Mouse (Mus musculus) embryo, embryonic 10.5 days (tissue): ENCODE results near the gene Rap1gds1.
A peak's percentile ranks its signal among the peaks of the same experiment; 100 is the strongest.

Experiments used
- DNase-seq: peaks from one replicate; pipeline ENCODE4 v3.0.0-alpha.2; 2015; ENCODE audit warnings: low spot score

Rap1gds1 gene

DNA sequence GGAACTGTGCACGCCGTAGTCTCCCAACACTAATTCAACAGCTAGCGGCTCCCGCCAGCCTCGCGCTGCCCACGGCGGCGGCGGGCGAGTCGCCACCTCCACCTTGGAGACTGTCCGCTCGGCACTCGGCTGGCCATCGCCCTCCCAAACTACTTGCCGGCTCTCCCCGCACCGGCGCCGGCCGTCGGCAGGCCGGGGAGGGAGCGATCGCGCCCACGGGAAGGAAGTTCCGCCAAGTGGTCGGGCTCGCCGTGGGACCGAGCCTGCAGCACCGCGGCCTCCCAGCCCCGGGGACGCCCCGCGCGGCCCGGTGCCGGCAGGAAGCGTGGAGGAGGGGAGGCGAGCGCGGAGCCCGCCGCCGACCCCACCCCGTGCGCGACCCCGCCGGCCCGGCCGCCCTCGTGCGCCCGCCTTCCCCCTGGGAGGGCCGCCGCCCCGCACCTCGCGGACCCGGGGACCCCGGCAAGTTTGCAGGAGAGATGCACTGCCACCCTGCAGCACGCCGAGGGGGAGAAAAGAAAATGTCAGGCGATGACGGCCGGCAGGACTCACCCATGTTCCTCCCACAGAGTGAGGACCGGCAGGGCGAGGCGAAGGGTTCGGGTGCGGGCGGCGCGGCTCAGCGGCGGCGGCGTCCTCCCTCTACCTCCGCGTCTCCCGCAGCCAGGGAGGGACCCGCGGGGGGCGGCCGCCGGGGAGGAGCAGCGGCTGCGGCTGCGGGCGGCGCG, at the start of gene Rap1gds1:
TSS of gene Rap1gds1 (minus strand) at position 718 of the 728 bp plus-strand sequence.
- peak; percentile 58 for DNase-seq

DNA sequence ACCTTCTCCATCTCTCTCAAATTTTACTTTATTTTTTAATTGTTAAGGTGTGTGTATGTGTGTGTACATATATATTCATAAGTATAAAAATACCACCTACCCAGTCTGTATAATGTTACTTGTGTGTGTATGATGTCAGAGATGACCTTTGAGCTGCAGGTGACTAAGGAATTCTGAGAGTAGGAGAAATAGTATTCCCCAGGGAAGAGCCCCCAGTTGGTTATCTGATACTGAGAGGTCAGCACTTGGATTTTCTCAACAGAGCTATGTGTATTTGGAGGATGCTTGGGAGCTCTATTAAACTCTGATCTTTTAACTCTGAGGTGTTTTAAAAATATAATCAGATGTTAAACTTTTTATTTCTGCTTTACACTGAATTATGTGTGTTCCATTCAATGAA, 43.4 kb upstream of the Rap1gds1 start:
- DNase-seq: peak; percentile 33

DNA sequence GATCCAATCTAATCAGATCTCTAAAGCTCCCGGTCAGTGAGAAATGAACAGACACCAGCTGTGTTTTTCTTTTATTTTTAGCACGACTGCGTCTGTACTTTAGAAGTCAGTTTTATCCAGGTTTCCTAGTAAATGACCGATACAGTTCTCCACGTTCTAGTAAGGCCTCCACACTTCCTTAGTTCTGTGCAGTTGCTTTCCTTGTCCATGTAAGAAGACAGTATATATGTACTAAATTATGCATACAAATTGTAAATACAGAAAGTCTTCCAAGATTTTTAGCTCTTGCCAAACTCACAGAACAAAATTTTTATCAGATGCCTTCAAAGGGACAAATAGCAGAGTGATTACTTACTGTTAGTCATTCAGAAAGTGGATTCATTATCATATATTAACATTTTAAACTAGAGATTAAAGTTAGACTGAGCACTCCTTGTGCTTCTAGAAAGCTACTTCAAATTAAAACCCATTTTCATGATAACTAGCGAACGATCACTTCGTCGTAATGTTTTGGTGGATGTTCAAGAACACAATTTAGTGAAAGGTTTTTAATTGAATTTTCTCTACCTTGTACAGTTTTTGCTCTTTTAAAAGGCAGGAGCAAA, 41.8 kb upstream of the Rap1gds1 start:
- no peak for DNase-seq

- DNase-seq: no peak
These were observed 37.5 kb upstream of the Rap1gds1 start for GRCm38 (mm10) chr3:139112335-139112973.

GRCm38 (mm10) chr3:139111877-139112276, 36.9 kb upstream of the Rap1gds1 start:
- no peak for DNase-seq

GRCm38 (mm10) chr3:139108176-139108575, 33.2 kb upstream of the Rap1gds1 start:
- DNase-seq: no peak

GRCm38 (mm10) chr3:139103914-139104313, 28.9 kb upstream of the Rap1gds1 start:
- no peak for DNase-seq

DNA sequence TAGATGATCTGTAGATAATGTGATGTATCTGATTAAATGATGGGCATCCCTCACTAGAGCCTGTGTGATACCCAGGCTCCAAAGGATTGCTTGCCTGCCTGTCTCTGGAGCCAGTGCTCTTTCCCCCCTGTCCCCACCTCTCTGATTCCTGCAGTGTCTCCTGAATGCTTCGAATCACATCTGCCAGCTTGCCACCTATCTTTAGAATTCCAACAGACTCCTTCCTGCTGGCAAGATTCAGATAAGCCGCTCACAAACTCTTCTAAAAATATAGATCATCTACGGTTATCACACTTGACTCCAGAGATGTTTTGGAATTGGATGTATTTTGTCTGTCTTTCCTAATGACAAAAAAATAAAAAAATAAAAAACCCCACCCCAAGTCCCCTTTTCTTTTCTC, 28.3 kb upstream of the Rap1gds1 start:
- DNase-seq: no peak

DNA sequence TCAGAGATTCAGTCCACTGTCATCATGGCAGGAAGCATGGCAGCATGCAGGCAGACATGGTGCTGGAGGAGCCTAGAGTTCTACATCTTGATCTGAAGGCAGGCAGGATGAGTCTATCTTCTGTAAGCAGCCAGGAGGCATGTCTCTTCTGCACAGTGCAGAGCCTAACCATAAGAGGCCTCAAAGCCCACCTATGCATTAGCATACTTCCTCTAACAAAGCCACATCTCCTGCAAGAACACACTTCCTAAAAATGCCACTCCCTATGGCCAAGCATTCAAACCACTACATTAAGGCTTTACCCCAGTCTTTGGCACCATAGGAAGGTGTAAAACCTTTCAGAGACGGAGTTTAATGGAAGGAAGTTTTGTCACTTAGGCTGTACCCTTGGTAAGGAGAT, 26.9 kb upstream of the Rap1gds1 start:
- no peak for DNase-seq

DNA sequence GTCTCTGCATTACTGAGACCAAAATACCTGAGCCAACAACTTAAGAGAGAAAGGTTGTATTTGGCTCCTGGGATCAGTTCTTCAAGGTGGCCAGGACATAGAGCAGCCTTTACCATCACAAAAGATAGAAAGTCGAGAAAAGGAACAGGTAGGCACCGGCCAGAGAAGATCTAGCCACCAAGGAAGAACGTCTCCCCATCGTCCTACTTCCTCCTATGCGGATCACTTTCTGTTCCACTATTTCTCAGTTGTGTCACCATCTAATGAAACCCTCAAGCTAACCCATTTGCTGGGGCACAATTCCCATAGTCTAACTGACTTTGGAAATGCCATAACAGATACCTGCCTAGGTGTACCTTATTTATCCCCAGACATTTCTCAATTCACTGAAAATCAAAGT, 24.3 kb upstream of the Rap1gds1 start:
- DNase-seq: no peak

- no peak for DNase-seq
These were observed 20.9 kb upstream of the Rap1gds1 start for GRCm38 (mm10) chr3:139095894-139096293.

GRCm38 (mm10) chr3:139088526-139088925, 13.5 kb upstream of the Rap1gds1 start:
- DNase-seq: no peak

GRCm38 (mm10) chr3:139083778-139084539, 9.0 kb upstream of the Rap1gds1 start:
- DNase-seq: no peak

DNA sequence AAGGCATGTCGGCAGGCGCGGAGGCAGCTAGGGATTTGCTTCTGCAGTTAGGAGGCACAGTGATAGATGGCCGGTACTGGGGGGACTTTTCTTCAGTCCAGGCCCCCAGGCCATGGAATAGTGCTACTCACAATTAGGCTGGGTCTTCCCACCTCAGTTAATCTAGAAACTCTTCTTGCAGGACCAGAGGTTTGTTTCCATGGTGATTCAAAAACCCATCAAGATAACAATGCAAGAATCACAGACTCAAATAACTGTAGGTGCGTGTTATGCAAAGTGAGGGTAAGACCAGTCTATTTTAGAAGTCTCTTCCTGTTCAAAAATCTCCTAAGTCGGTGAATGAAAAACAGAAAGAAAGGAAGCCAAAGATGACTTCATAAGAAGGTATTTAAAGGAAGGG, 4.8 kb upstream of the Rap1gds1 start:
- no peak for DNase-seq

DNA sequence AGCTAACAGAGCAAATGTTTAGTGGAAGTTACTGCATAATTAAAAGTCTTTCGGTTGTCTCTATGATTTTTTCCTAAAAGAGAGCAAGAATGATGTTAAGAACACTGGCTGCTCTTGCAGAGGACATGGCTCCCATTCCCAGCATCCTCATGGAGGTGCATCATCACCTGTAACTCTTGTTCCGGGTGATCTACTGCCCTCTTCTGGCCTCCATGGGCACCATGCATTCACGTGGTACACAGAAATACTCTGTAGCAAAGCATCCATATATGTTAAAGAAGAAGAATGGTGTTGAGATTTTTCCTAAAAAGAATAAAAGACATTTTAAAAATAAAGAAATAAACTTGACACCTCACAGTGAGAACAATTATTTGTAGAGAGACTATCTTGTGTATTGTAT, 3.0 kb upstream of the Rap1gds1 start:
- no peak for DNase-seq

- DNase-seq: peak; percentile 42
These were observed 1.1 kb upstream of the Rap1gds1 start for GRCm38 (mm10) chr3:139076059-139076455.

GRCm38 (mm10) chr3:139075333-139076058, 495 bp upstream of the Rap1gds1 start:
- DNase-seq: peak; percentile 91

DNA sequence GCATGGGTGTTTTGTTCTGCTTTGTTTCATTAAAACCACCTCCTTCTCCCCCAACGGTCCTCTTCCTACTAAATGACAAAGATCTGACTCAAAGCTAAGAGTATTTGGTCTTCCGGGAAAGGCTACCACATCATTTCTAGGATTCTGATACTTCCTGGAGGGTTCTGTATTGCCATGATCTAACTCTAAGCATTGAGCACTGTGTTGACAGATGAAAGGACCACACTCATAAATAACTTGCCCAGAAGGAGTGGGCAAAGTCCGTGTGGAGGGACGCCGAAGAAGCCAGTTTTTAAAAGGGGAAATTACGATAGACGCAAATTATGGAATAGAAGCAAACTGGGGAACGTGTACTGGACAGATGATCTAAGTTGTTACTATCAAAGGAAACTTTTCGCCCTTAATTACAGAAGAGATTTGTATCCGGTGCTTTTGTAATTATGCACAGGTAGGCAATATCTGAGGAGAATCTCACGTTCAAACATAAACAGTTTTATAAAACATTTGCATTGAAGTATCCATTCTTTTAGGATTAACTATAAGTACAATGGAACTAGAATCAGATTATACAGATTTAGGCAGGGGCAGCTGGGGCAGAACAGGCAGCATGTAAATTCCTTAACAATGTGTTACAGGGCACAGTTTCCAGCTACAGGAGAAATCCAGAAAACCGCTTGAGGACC, 1.1 kb downstream of the Rap1gds1 start:
- DNase-seq: peak; percentile 63

GRCm38 (mm10) chr3:139069539-139069938, 5.5 kb downstream of the Rap1gds1 start:
- DNase-seq: no peak

DNA sequence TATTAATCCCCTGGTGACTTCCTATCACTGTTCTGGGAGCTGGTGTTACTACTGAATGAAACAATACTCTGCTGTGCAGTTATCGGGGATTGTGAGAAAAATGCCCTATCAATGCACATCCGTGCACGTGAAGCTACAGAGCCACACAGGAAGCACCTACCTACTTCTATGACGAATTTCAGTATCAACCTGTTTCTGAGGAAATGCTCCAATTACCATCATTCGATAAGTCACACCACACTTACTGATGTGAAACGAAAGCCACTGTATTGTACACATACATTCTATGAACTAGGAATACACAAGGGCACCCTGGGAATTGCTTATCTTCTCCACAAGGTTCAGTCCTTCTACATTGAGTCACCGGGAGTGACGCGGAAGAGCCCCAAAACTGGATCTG, 10.9 kb downstream of the Rap1gds1 start:
- DNase-seq: no peak

- no peak for DNase-seq
These were observed 12.9 kb downstream of the Rap1gds1 start for GRCm38 (mm10) chr3:139062088-139062487.
